Mouse (Mus musculus) limb, embryonic 14.5 days (tissue): ENCODE measurements around the gene Lrrn3. TPM values are rescaled to one million over a fixed set of nuclear protein-coding genes. Genes with fewer than 3 reads are reported as not detected.

ENCODE experiments used
- ATAC-seq: fragments of 200-750 bp; cut with Nextera tagmentation; 2 replicates; pipeline ENCODE4 v1.8.0; 2017; ENCODE audit warnings: low read depth, moderate number of reproducible peaks, moderate TSS enrichment; ENCODE audit not compliant: low FRiP score
- DNase-seq: peaks from one replicate; pipeline ENCODE4 v3.0.0-alpha.2; 2015; ENCODE audit warnings: low spot score
- H3K27ac ChIP-seq: fragments of 300-500 bp; sonication (generic); replicated peaks from 2 replicates; pipeline ENCODE4 v1.5.1; 2014; ENCODE audit warnings: low read depth, mild to moderate bottlenecking, low read length, moderate library complexity, mixed read lengths
- H3K27me3 ChIP-seq: fragments of 300-500 bp; sonication (generic); 2 replicates; pipeline ENCODE4 v1.6.1; 2014; ENCODE audit warnings: low read length, mixed read lengths; ENCODE audit not compliant: control insufficient read depth, insufficient read depth
- H3K36me3 ChIP-seq: fragments of 300-500 bp; sonication (generic); 2 replicates; pipeline ENCODE4 v1.6.1; 2014; ENCODE audit warnings: mild to moderate bottlenecking, low read length, moderate library complexity, mixed read lengths; ENCODE audit not compliant: control insufficient read depth, insufficient read depth
- H3K4me1 ChIP-seq: fragments of 300-500 bp; sonication (generic); 2 replicates; pipeline ENCODE4 v1.6.1; 2014; ENCODE audit warnings: antibody characterized with exemption, low read length, mixed read lengths; ENCODE audit not compliant: control insufficient read depth, insufficient read depth
- H3K4me2 ChIP-seq: fragments of 300-500 bp; sonication (generic); replicated peaks from 2 replicates; pipeline ENCODE4 v1.6.1; 2014; ENCODE audit warnings: low read depth, mild to moderate bottlenecking, low read length, moderate library complexity; ENCODE audit not compliant: severe bottlenecking
- H3K4me3 ChIP-seq: fragments of 300-500 bp; sonication (generic); replicated peaks from 2 replicates; pipeline ENCODE4 v1.5.1; 2014; ENCODE audit warnings: low read length
- H3K9ac ChIP-seq: fragments of 300-500 bp; sonication (generic); 2 replicates; pipeline ENCODE4 v1.6.1; 2014; ENCODE audit warnings: mild to moderate bottlenecking, low read depth, low read length, moderate library complexity; ENCODE audit not compliant: severe bottlenecking
- H3K9me3 ChIP-seq: fragments of 300-500 bp; sonication (generic); 2 replicates; pipeline ENCODE4 v1.6.1; 2016; ENCODE audit warnings: low read length; ENCODE audit not compliant: control insufficient read depth
- POLR2A ChIP-seq: fragments of 200-500 bp; IDR thresholded peaks from 2 replicates; pipeline ENCODE4 v1.8.0; 2012; ENCODE audit warnings: inconsistent platforms, mild to moderate bottlenecking, moderate library complexity, borderline replicate concordance; ENCODE audit not compliant: insufficient read depth, insufficient read length; ENCODE audit errors: extremely low read depth
- WGBS: fragments of 180-500 bp; shearing (Covaris S2); extraction: QIAGEN DNeasy Blood & Tissue Kit; methylation state at CpG from one replicate; pipeline ENCODE4 v1.1.7; 2014; 5-methylcytosine and 5-hydroxymethylcytosine counted together
- polyA plus RNA-seq, 2 experiments: library from polyadenylated mRNA; depleted of rRNA in 1 of 2; stranded (reverse) in 1 of 2; unstranded in 1 of 2; fragments of >200 nt; fragmentation: Nextera tagmentation in 1 of 2; extraction: Ambion mirVana in 1 of 2; gene quantifications; 2 replicates each; pipeline versions ENCODE4 v1.2.1 to v1.2.3; 2012 to 2014

Lrrn3 gene
- polyA plus RNA-seq, 2 experiments, result 5.1 to 10.4 TPM

DNA sequence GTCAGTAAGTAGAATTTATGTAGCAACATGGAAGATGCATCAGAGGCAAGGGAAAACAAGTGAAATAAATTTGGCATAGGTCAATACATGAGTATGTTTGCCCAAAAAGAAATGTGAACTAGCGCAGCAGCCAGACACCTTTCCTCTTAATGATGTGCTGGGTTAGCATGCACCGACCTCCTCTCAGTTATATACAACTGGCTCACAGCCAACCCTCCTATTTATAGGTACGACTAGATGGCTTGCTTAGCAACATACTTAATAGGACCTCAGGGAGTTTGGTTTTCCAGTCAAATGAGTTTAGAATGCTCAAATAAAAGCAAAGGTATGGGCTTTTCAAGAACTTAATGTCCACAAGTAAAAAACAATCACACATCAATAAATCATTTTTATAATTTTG is 76.8 kb downstream of the Lrrn3 start:
- ATAC-seq (peak; percentile 73; the same call in 1 of the 2 replicates), DNase-seq (peak; percentile 82)
- 11% methylated on average over 3 of the region's 3 CpGs for WGBS
- no peak overlapping the region for H3K4me2 ChIP-seq
- no peaks in the 10 kb centered on the region for H3K9me3 ChIP-seq
- TF ChIP-seq POLR2A, result no peak
- H3K27me3 ChIP-seq, result no peaks in the 10 kb centered on the region
- H3K9ac ChIP-seq, result no peak overlapping the region
- peaks cover 7% of the 10 kb centered on the region; the same call in 1 of the 2 replicates for H3K4me1 ChIP-seq
- H3K36me3 ChIP-seq, result no peaks in the 10 kb centered on the region
- H3K27ac ChIP-seq, result no peak overlapping the region
- H3K4me3 ChIP-seq, result no peak overlapping the region

DNA sequence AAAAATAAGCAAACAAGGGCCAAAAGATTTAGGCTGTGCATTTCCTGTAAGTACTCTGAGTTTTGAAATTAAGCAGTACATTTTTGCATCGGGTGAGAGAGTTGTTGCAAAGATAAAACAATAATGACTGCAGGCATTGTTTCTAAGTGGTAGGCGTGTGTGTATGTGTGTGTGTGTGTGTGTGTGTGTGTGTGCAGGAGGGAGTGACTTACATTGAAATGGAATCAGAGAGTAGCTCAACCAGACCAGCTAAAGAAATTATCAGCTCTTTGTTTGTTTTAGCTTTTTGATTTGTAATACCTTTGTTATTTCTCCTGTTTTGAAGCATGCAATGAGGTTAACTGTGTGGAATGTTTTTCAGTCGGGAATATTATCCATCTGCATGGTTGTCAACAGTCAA is 84.3 kb downstream of the Lrrn3 start:
- no peaks in the 10 kb centered on the region for H3K27me3 ChIP-seq
- no peaks in the 10 kb centered on the region for H3K4me1 ChIP-seq
- H3K9ac ChIP-seq, result no peak overlapping the region
- H3K36me3 ChIP-seq, result no peaks in the 10 kb centered on the region
- no peak overlapping the region for H3K4me3 ChIP-seq
- 50% methylated on average over 3 of the region's 3 CpGs for WGBS
- TF ChIP-seq POLR2A, result no peak
- H3K9me3 ChIP-seq, result no peaks in the 10 kb centered on the region
- no peak overlapping the region for H3K4me2 ChIP-seq
- H3K27ac ChIP-seq, result no peak overlapping the region
- no peak for ATAC-seq
- DNase-seq, result no peak
